In genomic region chr9:111272996-111273785, GRCm38 (mm10) we compare ENCODE assay signal across 8 mouse cellular contexts. TPM values are rescaled to one million over a fixed set of nuclear protein-coding genes. Genes with fewer than 3 reads are reported as not detected.
DNase-seq lines count a peak whose midpoint lies in the region; ATAC-seq and TF ChIP-seq lines count a peak whose summit lies in the region.

No protein-coding gene starts in this region.

- 49% methylated on average over 15 of the region's 15 CpGs for WGBS in cerebellum, adult 2 months
- 39% methylated on average over 15 of the region's 15 CpGs for WGBS in heart, postnatal 0 days
- 79% methylated on average over 15 of the region's 15 CpGs for WGBS in midbrain, embryonic 12.5 days

- no peaks in the 10 kb centered on the region for H3K27me3 ChIP-seq in cerebellum, adult 2 months (ENCODE audit: control insufficient read depth, insufficient read depth, low read length)
- H3K27me3 ChIP-seq in heart, postnatal 0 days (ENCODE audit: control insufficient read depth, insufficient read depth, low read length): no peaks in the 10 kb centered on the region
- H3K27me3 ChIP-seq in midbrain, embryonic 12.5 days: no peaks in the 10 kb centered on the region

- no peak for TF ChIP-seq EP300 in heart, postnatal 0 days (IDR thresholded peaks at IDR 0.05; ENCODE audit: low read depth)

- no peak for TF ChIP-seq CTCF in cerebellum, adult 2 months (IDR thresholded peaks at IDR 0.05; ENCODE audit: borderline replicate concordance, insufficient read depth, low read depth, low read length)
- TF ChIP-seq CTCF in heart, postnatal 0 days (IDR thresholded peaks at IDR 0.05; ENCODE audit: low read depth): no peak

- TF ChIP-seq POLR2A in cerebellum, adult 2 months (IDR thresholded peaks at IDR 0.05; ENCODE audit: borderline replicate concordance, insufficient read depth, low read length): no peak

- ATAC-seq in heart, postnatal 0 days (ENCODE audit: insufficient read depth, low read depth): no peak
- no peak for ATAC-seq in midbrain, embryonic 12.5 days (ENCODE audit: low FRiP score, low read depth)

- no peak overlapping the region for H3K27ac ChIP-seq in cerebellum, adult 2 months (ENCODE audit: insufficient read depth, low read length)
- H3K27ac ChIP-seq in heart, postnatal 0 days (ENCODE audit: low read depth): peak overlapping the region; percentile 96
- H3K27ac ChIP-seq in midbrain, embryonic 12.5 days (replicated peaks): no peak overlapping the region

- DNase-seq in cerebellum, adult 2 months: no peak
- no peak for DNase-seq in cerebellum, postnatal 4 days (ENCODE audit: low spot score in 2 of 2)
- peak; percentile 56 for DNase-seq in CD4-positive helper T cell, adult 2 months (ENCODE audit: low read depth, low spot score)
- no peak for DNase-seq in heart, postnatal 0 days (ENCODE audit: low spot score)
- DNase-seq in adrenal gland, postnatal 10 days: no peak
- DNase-seq in embryo, embryonic 11 days: no peak
- no peak for DNase-seq in cerebellum, adult 8-10 months

- H3K9ac ChIP-seq in heart, postnatal 0 days (replicated peaks; ENCODE audit: low read depth, low read length): peak overlapping the region; percentile 89
- H3K9ac ChIP-seq in midbrain, embryonic 12.5 days (replicated peaks): peak overlapping the region; percentile 93

- H3K4me2 ChIP-seq in heart, postnatal 0 days (ENCODE audit: low read depth, low read length): peak overlapping the region; percentile 78
- peak overlapping the region; percentile 86 for H3K4me2 ChIP-seq in midbrain, embryonic 12.5 days (replicated peaks)

- H3K4me1 ChIP-seq in cerebellum, adult 2 months (ENCODE audit: control insufficient read depth, insufficient read depth, low read length): peaks cover 9% of the 10 kb centered on the region; the same call in 1 of the 2 replicates
- H3K4me1 ChIP-seq in heart, postnatal 0 days (ENCODE audit: control insufficient read depth, insufficient read depth): peaks cover 34% of the 10 kb centered on the region
- H3K4me1 ChIP-seq in midbrain, embryonic 12.5 days: peaks cover 45% of the 10 kb centered on the region

- peaks cover 7% of the 10 kb centered on the region for H3K36me3 ChIP-seq in heart, postnatal 0 days (replicated peaks; ENCODE audit: control insufficient read depth, insufficient read depth, low read length)
- H3K36me3 ChIP-seq in midbrain, embryonic 12.5 days: peaks cover 21% of the 10 kb centered on the region

- no peaks in the 10 kb centered on the region for H3K9me3 ChIP-seq in heart, postnatal 0 days (replicated peaks; ENCODE audit: control insufficient read depth, low read length)
- H3K9me3 ChIP-seq in midbrain, embryonic 12.5 days: no peaks in the 10 kb centered on the region

- peak overlapping the region; percentile 91 for H3K4me3 ChIP-seq in cerebellum, adult 2 months (replicated peaks; ENCODE audit: insufficient read depth, low read depth, low read length)
- peak overlapping the region; percentile 87 for H3K4me3 ChIP-seq in heart, postnatal 0 days (ENCODE audit: low read depth, low read length)
- H3K4me3 ChIP-seq in midbrain, embryonic 12.5 days: peak overlapping the region; percentile 82

RNA-seq across cellular contexts. Expression of gene Epm2aip1, which starts 1.5 kb away (rescaled TPM):
- 52.8 and 55.6 TPM in 2 replicates for polyA plus RNA-seq in cerebellum, adult 2 months (2012; rRNA removed)
- 28.2 and 33.0 TPM in 2 replicates for total RNA-seq in heart, postnatal 0 days (2014; rRNA removed; ENCODE audit: low replicate concordance)
- polyA plus RNA-seq in heart, postnatal 0 days (2015; fragmentation: Nextera tagmentation; extraction: Ambion mirVana): 13.5 and 15.6 TPM in 2 replicates
- 47.3 and 51.5 TPM in 2 replicates for polyA plus RNA-seq in midbrain, embryonic 12.5 days (2016; fragmentation: Nextera tagmentation; extraction: Ambion mirVana)
- total RNA-seq in adrenal gland, postnatal 10 days (2021): 10 to 100 TPM; 32.8 to 40.6 TPM

RNA-seq across cellular contexts. Expression of gene Mlh1, which starts 1.6 kb away (rescaled TPM):
- polyA plus RNA-seq in cerebellum, adult 2 months (2012; rRNA removed): 36.6 and 41.3 TPM in 2 replicates
- total RNA-seq in heart, postnatal 0 days (2014; rRNA removed; ENCODE audit: low replicate concordance): 12.8 and 18.4 TPM in 2 replicates
- polyA plus RNA-seq in heart, postnatal 0 days (2015; fragmentation: Nextera tagmentation; extraction: Ambion mirVana): 19.7 and 20.0 TPM in 2 replicates
- 46.8 and 47.4 TPM in 2 replicates for polyA plus RNA-seq in midbrain, embryonic 12.5 days (2016; fragmentation: Nextera tagmentation; extraction: Ambion mirVana)
- total RNA-seq in adrenal gland, postnatal 10 days (2021): 10 to 100 TPM; 16.3 to 29.2 TPM

RNA-seq across cellular contexts. Expression of gene Trank1, which starts 38.3 kb away (rescaled TPM):
- 78.8 and 93.4 TPM in 2 replicates for polyA plus RNA-seq in cerebellum, adult 2 months (2012; rRNA removed)
- total RNA-seq in heart, postnatal 0 days (2014; rRNA removed; ENCODE audit: low replicate concordance): 0.04 TPM in 1 of 2 replicates, not detected in the other
- not detected in 2 replicates for polyA plus RNA-seq in heart, postnatal 0 days (2015; fragmentation: Nextera tagmentation; extraction: Ambion mirVana)
- 1.7 and 1.9 TPM in 2 replicates for polyA plus RNA-seq in midbrain, embryonic 12.5 days (2016; fragmentation: Nextera tagmentation; extraction: Ambion mirVana)
- total RNA-seq in adrenal gland, postnatal 10 days (2021): 10 to 100 TPM; 44.7 to 51.7 TPM

Comparison
In these comparisons a context has a peak if more than half of its experiments do, and no peak if none do; other contexts are left out.
1. RNA of gene Trank1, which starts 38.3 kb away (polyA plus RNA-seq): 78.8 to 93.4 TPM in cerebellum, adult 2 months; 1.7 to 1.9 TPM in midbrain, embryonic 12.5 days and not detected in heart, postnatal 0 days; every median in the first group is over 10 times any median in the second.
2. Peak in every context shown above with its lines, with median percentiles within 50 percentile points of each other: H3K4me3 ChIP-seq.